Mouse (Mus musculus) limb, embryonic 11.5 days (tissue): ENCODE measurements around the gene Slc39a11. TPM values are rescaled to one million over a fixed set of nuclear protein-coding genes. Genes with fewer than 3 reads are reported as not detected.

ENCODE experiments used
- ATAC-seq: fragments of 200-750 bp; cut with Nextera tagmentation; 2 replicates; pipeline ENCODE4 v1.8.0; 2017; ENCODE audit warnings: low read depth; ENCODE audit not compliant: insufficient number of reproducible peaks, low FRiP score, low TSS enrichment
- DNase-seq: peaks from one replicate; pipeline ENCODE4 v3.0.0-alpha.2; 2015; ENCODE audit warnings: low spot score
- H3K27ac ChIP-seq: fragments of 300-500 bp; sonication (generic); replicated peaks from 2 replicates; pipeline ENCODE4 v1.5.1; 2014; ENCODE audit warnings: low read depth, mild to moderate bottlenecking, low read length
- H3K27me3 ChIP-seq: fragments of 300-500 bp; sonication (generic); 2 replicates; pipeline ENCODE4 v1.6.1; 2014; ENCODE audit warnings: mild to moderate bottlenecking, low read length, mixed read lengths; ENCODE audit not compliant: control insufficient read depth, insufficient read depth
- H3K36me3 ChIP-seq: fragments of 300-500 bp; sonication (generic); 2 replicates; pipeline ENCODE4 v1.6.1; 2014; ENCODE audit warnings: mild to moderate bottlenecking, low read length, moderate library complexity, mixed read lengths; ENCODE audit not compliant: control insufficient read depth, insufficient read depth
- H3K4me1 ChIP-seq: fragments of 300-500 bp; sonication (generic); 2 replicates; pipeline ENCODE4 v1.6.1; 2014; ENCODE audit warnings: low read length, mixed read lengths; ENCODE audit not compliant: control insufficient read depth, insufficient read depth
- H3K4me2 ChIP-seq: fragments of 300-500 bp; sonication (generic); 2 replicates; pipeline ENCODE4 v1.6.1; 2014; ENCODE audit warnings: low read depth, mild to moderate bottlenecking, moderate library complexity; ENCODE audit not compliant: severe bottlenecking
- H3K4me3 ChIP-seq: fragments of 300-500 bp; sonication (generic); 2 replicates; pipeline ENCODE4 v1.5.1; 2014; ENCODE audit warnings: low read depth, low read length
- H3K9ac ChIP-seq: fragments of 300-500 bp; sonication (generic); 2 replicates; pipeline ENCODE4 v1.6.1; 2014; ENCODE audit warnings: mild to moderate bottlenecking, low read length
- H3K9me3 ChIP-seq: fragments of 300-500 bp; sonication (generic); 2 replicates; pipeline ENCODE4 v1.6.1; 2016; ENCODE audit warnings: low read length; ENCODE audit not compliant: control insufficient read depth
- WGBS: fragments of 180-500 bp; shearing (Covaris S2); extraction: QIAGEN DNeasy Blood & Tissue Kit; methylation state at CpG from one replicate; pipeline ENCODE4 v1.1.7; 2014; 5-methylcytosine and 5-hydroxymethylcytosine counted together
- polyA plus RNA-seq: library from polyadenylated mRNA; unstranded; fragments of >200 nt; fragmentation: Nextera tagmentation; extraction: Ambion mirVana; gene quantifications from 2 replicates; pipeline ENCODE4 v1.2.1, GENCODE M21; 2014

Gene Slc39a11
- polyA plus RNA-seq, 1 experiment from 2014 or later: 14.9 TPM

DNA sequence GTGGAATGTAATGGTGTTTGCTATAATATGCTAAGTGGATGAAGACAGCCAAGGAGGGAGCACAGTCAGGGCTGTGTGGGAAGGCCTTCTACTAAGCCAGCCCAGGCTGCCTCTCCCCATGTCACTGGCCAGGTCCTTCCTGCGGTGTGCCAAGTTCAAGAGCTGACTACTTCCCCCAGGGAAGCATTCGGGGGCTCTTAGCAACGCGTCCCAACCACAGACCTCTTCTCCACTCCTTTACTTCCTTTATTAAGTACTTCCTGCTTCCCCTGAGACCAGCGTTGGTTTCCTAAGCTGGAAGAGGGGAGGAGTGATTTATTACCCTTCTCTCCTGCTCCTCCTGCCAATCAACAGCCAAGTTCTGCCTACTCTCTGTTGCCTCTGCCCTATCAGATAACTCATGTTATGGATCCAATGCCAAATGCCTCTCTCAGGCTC is 315.4 kb downstream of the Slc39a11 start:
- H3K9ac ChIP-seq: no peak overlapping the region
- no peak overlapping the region for H3K27ac ChIP-seq
- H3K9me3 ChIP-seq: no peaks in the 10 kb centered on the region
- 41% methylated on average over 5 of the region's 5 CpGs for WGBS
- ATAC-seq (no peak), DNase-seq (no peak)
- H3K36me3 ChIP-seq: no peaks in the 10 kb centered on the region
- no peaks in the 10 kb centered on the region for H3K27me3 ChIP-seq
- H3K4me1 ChIP-seq: peaks cover 7% of the 10 kb centered on the region; the same call in 1 of the 2 replicates
- H3K4me2 ChIP-seq: no peak overlapping the region
- H3K4me3 ChIP-seq: no peak overlapping the region

DNA sequence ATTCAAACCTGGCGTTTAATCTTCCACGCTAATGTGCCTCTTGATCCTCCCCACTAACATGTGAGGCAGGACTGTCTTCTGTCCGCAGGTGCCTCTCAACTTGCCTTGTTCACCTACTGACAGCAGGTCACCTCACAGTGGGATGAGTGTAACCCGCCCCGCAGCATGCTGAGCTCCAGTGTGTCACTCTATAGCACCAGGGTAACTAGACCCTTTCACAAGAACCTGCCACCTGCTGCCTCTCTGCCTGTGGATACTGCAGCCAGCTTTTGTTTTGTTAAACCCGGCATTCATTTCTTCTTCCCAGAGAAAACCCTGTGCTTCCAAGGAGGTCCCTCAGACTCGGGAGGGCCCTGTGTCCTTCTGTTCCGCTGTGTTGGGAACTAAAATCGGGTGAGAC is 316.3 kb downstream of the Slc39a11 start:
- no peaks in the 10 kb centered on the region for H3K27me3 ChIP-seq
- WGBS: 75% methylated on average over 9 of the region's 9 CpGs
- ATAC-seq (no peak), DNase-seq (no peak)
- H3K4me3 ChIP-seq: no peak overlapping the region
- no peaks in the 10 kb centered on the region for H3K9me3 ChIP-seq
- H3K4me1 ChIP-seq: peaks cover 7% of the 10 kb centered on the region; the same call in 1 of the 2 replicates
- no peak overlapping the region for H3K27ac ChIP-seq
- H3K9ac ChIP-seq: no peak overlapping the region
- no peak overlapping the region for H3K4me2 ChIP-seq
- no peaks in the 10 kb centered on the region for H3K36me3 ChIP-seq

DNA sequence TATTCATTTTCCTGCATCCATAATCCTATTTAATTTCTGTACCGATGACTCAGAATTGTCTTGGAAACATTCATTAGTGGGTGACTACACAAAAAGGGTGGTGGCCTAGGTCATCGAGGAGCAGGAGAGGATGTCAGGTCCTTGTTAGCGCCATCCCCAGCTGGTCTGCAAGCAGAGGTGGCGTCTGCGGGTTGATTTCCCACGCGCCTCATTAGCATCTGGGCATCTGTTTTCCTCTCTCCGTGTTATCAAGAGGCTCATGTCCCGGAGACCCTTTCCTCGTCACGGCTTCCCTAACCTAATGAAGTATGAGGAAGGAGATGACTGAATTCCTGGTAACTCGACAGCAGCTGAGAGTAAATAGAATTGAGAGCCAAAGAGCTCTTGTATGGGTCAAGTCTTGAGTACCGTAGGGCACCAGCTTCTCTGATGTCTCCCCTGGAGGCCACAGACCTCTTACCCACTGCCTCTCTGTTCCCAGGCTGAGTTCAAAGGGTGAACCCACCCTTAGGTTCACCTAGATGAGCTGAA is 319.8 kb downstream of the Slc39a11 start:
- DNase-seq (no peak), ATAC-seq (no peak)
- peaks cover 7% of the 10 kb centered on the region; the same call in 1 of the 2 replicates for H3K4me1 ChIP-seq
- H3K4me2 ChIP-seq: no peak overlapping the region
- H3K27ac ChIP-seq: no peak overlapping the region
- no peaks in the 10 kb centered on the region for H3K36me3 ChIP-seq
- no peaks in the 10 kb centered on the region for H3K9me3 ChIP-seq
- H3K27me3 ChIP-seq: no peaks in the 10 kb centered on the region
- H3K4me3 ChIP-seq: no peak overlapping the region
- H3K9ac ChIP-seq: no peak overlapping the region
- WGBS: 80% methylated on average over 13 of the region's 13 CpGs

DNA sequence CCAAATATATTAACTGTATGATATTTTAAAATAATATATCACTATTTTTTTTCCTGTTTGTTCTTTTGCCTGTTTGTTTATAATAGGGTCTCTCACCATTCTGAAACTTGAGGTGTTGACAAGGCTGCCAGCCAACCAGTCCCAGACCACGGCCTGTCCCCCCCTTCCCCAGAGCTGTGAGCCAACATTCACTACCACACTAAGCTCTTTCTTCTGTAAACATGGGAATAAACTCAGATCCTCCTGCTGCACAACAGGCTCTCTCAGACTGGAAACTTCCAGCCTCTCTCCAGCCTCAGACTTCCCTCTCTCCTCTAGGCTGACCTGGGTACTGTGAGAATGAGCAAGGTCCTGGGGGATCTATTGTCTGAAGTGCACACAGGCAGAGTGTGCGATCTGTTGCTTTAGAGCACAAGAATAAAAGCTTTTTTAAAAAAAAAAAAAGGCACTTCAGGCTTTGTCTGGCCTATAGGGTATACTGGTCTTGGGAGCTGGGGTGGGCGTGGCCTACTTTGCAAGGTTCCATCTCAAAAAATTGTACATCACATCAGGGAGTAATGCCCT is 322.3 kb downstream of the Slc39a11 start:
- no peak for ATAC-seq
- H3K4me2 ChIP-seq: no peak overlapping the region
- no peaks in the 10 kb centered on the region for H3K36me3 ChIP-seq
- H3K4me3 ChIP-seq: no peak overlapping the region
- H3K27me3 ChIP-seq: no peaks in the 10 kb centered on the region
- no peak overlapping the region for H3K9ac ChIP-seq
- no peaks in the 10 kb centered on the region for H3K9me3 ChIP-seq
- WGBS: 77% methylated on average over 3 of the region's 3 CpGs
- H3K27ac ChIP-seq: no peak overlapping the region
- 0 out of 2 replicates have a peak, but pooled peaks cover 5% of the 10 kb centered on the region for H3K4me1 ChIP-seq
- DNase-seq: no peak

DNA sequence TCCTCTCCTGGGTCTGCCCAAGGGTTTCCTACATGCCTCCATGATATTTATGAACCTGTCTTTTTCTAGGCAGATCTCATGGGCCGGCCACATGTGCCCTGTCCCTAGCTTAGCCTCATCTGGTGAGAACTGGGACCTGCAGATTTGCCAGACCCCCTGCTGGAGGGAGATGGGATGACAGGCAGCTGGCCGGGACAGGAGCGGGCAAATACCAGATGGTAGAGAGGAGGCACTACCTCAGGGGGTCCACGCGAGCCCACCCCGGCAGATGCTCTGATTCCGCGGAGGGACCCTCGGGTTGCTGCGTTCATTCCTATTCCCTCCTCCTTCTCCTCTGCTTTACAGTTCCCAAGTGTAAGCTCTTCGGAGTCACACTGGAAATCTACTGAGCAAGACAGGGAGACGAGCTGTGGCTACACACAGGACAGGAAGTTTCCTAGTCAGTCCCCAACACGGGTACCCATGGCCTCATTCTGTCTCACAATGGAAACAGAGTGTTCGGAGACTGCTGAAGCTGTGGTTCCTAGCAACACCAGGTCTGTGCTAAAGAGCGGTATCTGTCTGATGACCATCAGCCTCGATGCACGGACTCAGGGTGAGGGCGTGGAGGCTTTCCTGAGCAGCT is 323.4 kb downstream of the Slc39a11 start:
- Histone ChIP-seq H3K9ac (no peak overlapping the region), H3K27ac (no peak overlapping the region), H3K27me3 (no peaks in the 10 kb centered on the region), H3K36me3 (no peaks in the 10 kb centered on the region), H3K4me3 (no peak overlapping the region), H3K4me1 (0 out of 2 replicates have a peak, but pooled peaks cover 5% of the 10 kb centered on the region), H3K4me2 (peak overlapping the region; percentile 5; the same call in 1 of the 2 replicates), H3K9me3 (no peaks in the 10 kb centered on the region)
- WGBS: 28% methylated on average over 18 of the region's 18 CpGs
- peak; percentile 70 for ATAC-seq
- DNase-seq: peak; percentile 92

DNA sequence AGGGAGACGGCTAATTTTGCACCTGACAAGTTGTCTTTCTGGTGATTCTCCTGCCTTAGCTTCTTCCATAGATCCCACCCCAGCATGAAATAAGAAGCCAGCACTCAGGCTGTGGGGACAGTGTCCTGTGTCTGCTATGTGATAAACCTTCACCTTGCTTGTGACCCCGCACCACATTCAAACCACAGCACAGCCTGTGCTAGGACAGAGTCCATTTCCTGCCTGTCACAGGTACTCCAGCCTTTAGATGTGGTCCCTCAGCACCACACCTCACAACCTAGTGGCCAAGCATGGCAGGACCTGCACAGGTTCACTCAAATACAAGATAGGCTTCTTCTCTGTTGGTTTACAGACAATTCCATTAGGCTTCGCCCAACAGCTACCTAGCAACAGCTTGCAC is 328.3 kb downstream of the Slc39a11 start:
- H3K9me3 ChIP-seq: no peaks in the 10 kb centered on the region
- WGBS: 100% methylated on average over 3 of the region's 3 CpGs
- H3K4me2 ChIP-seq: no peak overlapping the region
- ATAC-seq (no peak), DNase-seq (no peak)
- H3K9ac ChIP-seq: no peak overlapping the region
- H3K27me3 ChIP-seq: no peaks in the 10 kb centered on the region
- no peak overlapping the region for H3K4me3 ChIP-seq
- 0 out of 2 replicates have a peak, but pooled peaks cover 5% of the 10 kb centered on the region for H3K4me1 ChIP-seq
- no peaks in the 10 kb centered on the region for H3K36me3 ChIP-seq
- no peak overlapping the region for H3K27ac ChIP-seq

DNA sequence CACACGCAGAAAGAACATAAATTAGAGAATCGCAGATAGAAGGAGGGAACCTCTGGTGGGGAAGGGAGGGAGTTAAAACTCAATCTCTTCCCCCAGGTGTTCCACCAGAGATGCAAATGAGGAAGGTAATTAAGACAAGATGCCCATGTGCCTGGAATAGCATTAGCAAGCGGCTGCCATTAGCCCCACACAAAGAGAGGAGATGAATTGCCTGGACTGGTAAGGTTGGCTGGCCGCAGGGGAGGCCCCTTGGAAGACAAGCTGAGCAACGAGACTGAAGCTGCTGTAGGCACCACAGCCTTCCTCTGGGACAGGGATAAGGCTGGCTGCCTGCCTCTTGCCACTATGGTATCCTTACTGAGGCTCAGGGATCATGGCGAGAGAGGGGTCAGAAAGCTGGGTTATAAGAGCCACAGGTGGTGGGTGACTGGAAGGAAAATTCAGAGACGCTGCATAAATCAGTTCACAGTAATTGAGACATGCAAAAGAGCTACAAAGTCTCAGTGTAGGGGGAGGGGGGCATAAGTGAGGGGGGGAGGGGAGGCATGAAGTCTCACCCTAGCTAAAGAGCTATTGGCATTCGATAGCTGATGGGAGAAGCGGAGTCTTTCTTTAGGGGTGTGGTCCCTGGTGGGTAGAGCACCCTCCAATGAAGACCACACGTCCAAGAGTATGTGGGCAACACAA is 340.5 kb downstream of the Slc39a11 start:
- H3K4me2 ChIP-seq: no peak overlapping the region
- no peak for ATAC-seq
- H3K36me3 ChIP-seq: no peaks in the 10 kb centered on the region
- H3K4me1 ChIP-seq: 0 out of 2 replicates have a peak, but pooled peaks cover 6% of the 10 kb centered on the region
- DNase-seq: no peak
- H3K4me3 ChIP-seq: no peak overlapping the region
- no peaks in the 10 kb centered on the region for H3K27me3 ChIP-seq
- no peaks in the 10 kb centered on the region for H3K9me3 ChIP-seq
- WGBS: 46% methylated on average over 10 of the region's 10 CpGs
- no peak overlapping the region for H3K9ac ChIP-seq
- no peak overlapping the region for H3K27ac ChIP-seq

DNA sequence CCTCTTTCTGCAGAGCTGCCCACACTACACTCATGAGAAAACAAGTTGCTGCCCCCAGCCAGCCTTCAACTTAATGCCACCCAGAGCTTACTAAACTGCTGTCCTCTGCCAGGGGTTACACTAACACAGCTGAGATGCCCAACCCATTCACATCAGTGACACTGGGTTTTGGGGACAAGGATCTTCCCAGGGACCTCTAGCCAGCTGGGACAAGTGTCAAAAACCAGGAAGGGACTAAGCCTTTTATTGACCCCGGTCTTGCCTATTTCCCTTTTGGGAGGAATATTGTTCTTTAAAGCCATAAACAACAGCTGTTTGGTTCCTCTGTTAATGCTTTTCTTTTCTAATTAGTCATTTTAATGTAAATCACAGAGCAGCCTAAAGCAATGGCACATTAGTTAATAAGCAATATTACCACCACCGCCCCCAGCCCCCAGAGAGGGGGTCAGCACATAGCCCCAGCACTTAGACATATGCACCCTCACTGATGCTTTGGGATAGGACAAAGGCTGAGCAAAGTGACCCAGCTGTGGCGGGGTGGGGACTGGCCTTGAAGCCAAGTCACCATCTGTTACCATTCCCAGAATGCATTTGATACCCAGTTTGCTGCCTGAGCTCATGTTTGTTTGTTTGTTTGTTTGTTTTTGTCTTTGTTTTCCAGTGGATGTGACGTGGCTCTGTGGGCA is 341.5 kb downstream of the Slc39a11 start:
- Histone ChIP-seq H3K27ac (no peak overlapping the region), H3K36me3 (no peaks in the 10 kb centered on the region), H3K9ac (no peak overlapping the region), H3K4me2 (no peak overlapping the region), H3K4me1 (0 out of 2 replicates have a peak, but pooled peaks cover 6% of the 10 kb centered on the region), H3K4me3 (no peak overlapping the region), H3K9me3 (no peaks in the 10 kb centered on the region), H3K27me3 (no peaks in the 10 kb centered on the region)
- no peak for DNase-seq
- no peak for ATAC-seq
- 66% methylated on average over 4 of the region's 4 CpGs for WGBS
